Mouse (Mus musculus) neural tube, embryonic 13.5 days (tissue): ENCODE data around the gene Gm3435. TPM values are rescaled to one million over a fixed set of nuclear protein-coding genes. Genes with fewer than 3 reads are reported as not detected.

Experiments
- polyA plus RNA-seq: library from polyadenylated mRNA; unstranded; fragments of >200 nt; fragmentation: Nextera tagmentation; extraction: Ambion mirVana; gene quantifications from 2 replicates; pipeline ENCODE4 v1.2.1, GENCODE M21; 2015

Gm3435 gene
- polyA plus RNA-seq, 1 experiment from 2014 or later: 9.1 TPM

Other genes starting within 250 kb of the Gm3435 start
- 6.6 and 8.3 TPM in 2 replicates for gene Wdr27, start 67.0 kb upstream of the Gm3435 start, polyA plus RNA-seq
- gene 1600012H06Rik, start 67.0 kb upstream of the Gm3435 start, polyA plus RNA-seq: 30.2 and 32.0 TPM in 2 replicates
- 13.9 and 14.7 TPM in 2 replicates for gene Phf10, start 48.9 kb upstream of the Gm3435 start, polyA plus RNA-seq
- gene 9030025P20Rik, start 31.7 kb upstream of the Gm3435 start, polyA plus RNA-seq: 8.4 and 9.3 TPM in 2 replicates
- 0.88 TPM in 1 of 2 replicates, not detected in the other for gene Gm3417, start 31.4 kb upstream of the Gm3435 start, polyA plus RNA-seq
- 97.4 and 101 TPM in 2 replicates for gene Ermard, start 31.0 kb downstream of the Gm3435 start, polyA plus RNA-seq
- gene Tcte3, start 31.3 kb downstream of the Gm3435 start, polyA plus RNA-seq: 0.92 TPM in 1 of 2 replicates, not detected in the other
- 3.4 and 4.0 TPM in 2 replicates for gene Gm3448, start 31.4 kb downstream of the Gm3435 start, polyA plus RNA-seq